9 mouse cellular contexts compared by ENCODE assay signal in the genomic region with DNA sequence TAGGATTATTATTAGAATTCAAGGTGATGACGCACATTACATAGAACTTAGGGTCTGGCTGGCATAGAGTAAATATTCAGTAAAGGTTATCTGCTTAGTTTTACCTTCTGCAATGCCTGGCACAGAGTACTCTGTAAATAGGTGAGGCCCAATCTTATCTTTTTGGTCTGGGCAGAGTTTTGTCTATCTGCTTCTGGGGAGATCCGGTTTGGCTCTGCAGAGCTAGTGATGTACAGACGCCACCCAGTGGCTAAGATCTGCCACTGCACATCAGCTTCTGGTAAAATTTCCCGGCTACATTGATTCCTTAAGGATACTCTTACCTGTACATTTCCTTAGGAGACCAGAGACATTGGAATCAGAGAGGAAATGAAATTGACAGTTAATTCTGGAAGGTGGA. TPM values are rescaled to one million over a fixed set of nuclear protein-coding genes. Genes with fewer than 3 reads are reported as not detected.
DNase-seq lines count a peak whose midpoint lies in the region; ATAC-seq and TF ChIP-seq lines count a peak whose summit lies in the region.
"Had no signal": no experiment of that assay in that cellular context is flagged by ENCODE, and none has a peak within 500 bp of the region (broad histone marks: within the 10 kb centered on the region; RNA-seq: fewer than 3 reads in every experiment).

No protein-coding gene starts in this region.

- 0 out of 2 replicates have a peak, but pooled peaks have one; percentile 27 for ATAC-seq in frontal cortex, adult (ENCODE audit: low TSS enrichment)
- ATAC-seq in monocyte, adult 5-6 weeks (replicated peaks; ENCODE audit: insufficient number of reproducible peaks, low FRiP score, low TSS enrichment, poor library complexity, severe bottlenecking) = peak; percentile 71; the same call in 1 of the 2 replicates
- ATAC-seq in erythroid progenitor cell, adult 5-6 weeks (replicated peaks; ENCODE audit: low FRiP score, poor library complexity, severe bottlenecking) = no peak

- no peaks in the 10 kb centered on the region for H3K27me3 ChIP-seq in ES-Bruce4 (ENCODE audit: control insufficient read depth, insufficient read depth, low read length, poor library complexity, severe bottlenecking)

- H3K4me3 ChIP-seq in ES-Bruce4 (ENCODE audit: low read depth, low read length) = no peak overlapping the region
- no peak overlapping the region for H3K4me3 ChIP-seq in bone marrow macrophage, adult 2 months (ENCODE audit: insufficient read depth, low read length)

- no peaks in the 10 kb centered on the region for H3K9me3 ChIP-seq in ES-Bruce4 (replicated peaks; ENCODE audit: control insufficient read depth, insufficient read depth, low read length, poor library complexity, severe bottlenecking)

- TF ChIP-seq EP300 in ES-Bruce4 (IDR thresholded peaks at IDR 0.05; ENCODE audit: insufficient read depth, low read depth, low read length) = no peak

- H3K4me1 ChIP-seq in ES-Bruce4 (ENCODE audit: control insufficient read depth, insufficient read depth, low read length) = no peaks in the 10 kb centered on the region
- peaks cover 6% of the 10 kb centered on the region for H3K4me1 ChIP-seq in bone marrow macrophage, adult 2 months (ENCODE audit: control insufficient read depth, insufficient read depth, low read length)

- DNase-seq in kidney, adult 18-20 months = peak; percentile 32
- DNase-seq in kidney, adult 11 months = no peak
- DNase-seq in layer of hippocampus, postnatal 25 days (ENCODE audit: extremely low spot score in 1 of 2, low spot score in 1 of 2) = peak; percentile 39 to 62

- no peak for TF ChIP-seq POLR2A in ES-Bruce4 (IDR thresholded peaks at IDR 0.05; ENCODE audit: insufficient read depth, low read length)
- no peak for TF ChIP-seq POLR2A in bone marrow macrophage, adult 2 months (IDR thresholded peaks at IDR 0.05; ENCODE audit: borderline replicate concordance, low read depth, low read length)

- H3K27ac ChIP-seq in ES-Bruce4 (ENCODE audit: insufficient read depth, low read length) = no peak overlapping the region
- H3K27ac ChIP-seq in bone marrow macrophage, adult 2 months (ENCODE audit: insufficient read depth, low read depth, low read length) = no peak overlapping the region

- peak; percentile 63 for TF ChIP-seq CTCF in ES-Bruce4 (IDR thresholded peaks at IDR 0.05; ENCODE audit: low read depth, low read length)
- TF ChIP-seq CTCF in bone marrow macrophage, adult 2 months (IDR thresholded peaks at IDR 0.05; ENCODE audit: low read depth, low read length) = peak; percentile 89

- H3K36me3 ChIP-seq in ES-Bruce4 (ENCODE audit: control insufficient read depth, insufficient read depth, low read length, poor library complexity, severe bottlenecking) = no peaks in the 10 kb centered on the region

- no peak overlapping the region for H3K9ac ChIP-seq in ES-Bruce4 (ENCODE audit: low read depth, poor library complexity, severe bottlenecking)

RNA-seq across cellular contexts. Expression of a gene that starts 35.0 kb away (rescaled TPM):
- polyA plus RNA-seq in ES-Bruce4 (2011; ENCODE audit: insufficient read depth, insufficient read length, low read depth, missing spikeins) = not detected in 2 replicates
- not detected in 2 replicates for polyA plus RNA-seq in bone marrow macrophage, adult 2 months (2012; ENCODE audit: insufficient read depth, insufficient read length, missing spikeins)
- not detected for total RNA-seq in layer of hippocampus, postnatal 25 days (2021)
- 1.6 to 4.2 TPM in 2 of 3 replicates, not detected in the other for total RNA-seq in monocyte, adult 5-6 weeks (2017)
- 2.2 and 8.8 TPM in 2 replicates for total RNA-seq in erythroid progenitor cell, adult 5-6 weeks (2015; ENCODE audit: low replicate concordance)
- total RNA-seq in erythroid progenitor cell, adult 5-6 weeks (2017; ENCODE audit: low replicate concordance) = 2.2 TPM in 1 of 2 replicates, not detected in the other
- total RNA-seq: gastrocnemius, adult 8-10 months had no signal

RNA-seq across cellular contexts. Expression of a gene that starts 43.1 kb away (rescaled TPM):
- 55.0 and 58.9 TPM in 2 replicates for polyA plus RNA-seq in ES-Bruce4 (2011; ENCODE audit: insufficient read depth, insufficient read length, low read depth, missing spikeins)
- 9.7 and 13.6 TPM in 2 replicates for polyA plus RNA-seq in bone marrow macrophage, adult 2 months (2012; ENCODE audit: insufficient read depth, insufficient read length, missing spikeins)
- total RNA-seq in layer of hippocampus, postnatal 25 days (2021) = 10 to 100 TPM; 55.1 to 56.1 TPM
- 3.9 to 14.6 TPM (median 12.1 TPM) in 3 replicates for total RNA-seq in monocyte, adult 5-6 weeks (2017)
- 0.84 and 1.4 TPM in 2 replicates for total RNA-seq in erythroid progenitor cell, adult 5-6 weeks (2015; ENCODE audit: low replicate concordance)
- total RNA-seq in erythroid progenitor cell, adult 5-6 weeks (2017; ENCODE audit: low replicate concordance) = 1.3 and 9.0 TPM in 2 replicates
